Mouse (Mus musculus): ENCODE measurements at regions not wholly inside any gene's neighbourhood (a gene's known extent, or its start where the extent isn't known, plus 50 kb on each side); places are given as distances from the start of the nearest gene placed in this dataset.
A peak's percentile ranks its signal among the peaks of the same experiment; 100 is the strongest.

- Histone ChIP-seq H3K9me3 (no peaks in the 10 kb centered on the region), H3K4me2 (replicated peaks) (no peak overlapping the region), H3K4me3 (no peak overlapping the region), H3K9ac (replicated peaks) (no peak overlapping the region), H3K27ac (replicated peaks) (no peak overlapping the region), H3K4me1 (no peaks in the 10 kb centered on the region), H3K36me3 (no peaks in the 10 kb centered on the region), H3K27me3 (no peaks in the 10 kb centered on the region)
- ATAC-seq (replicated peaks), result no peak
- WGBS, result 83% methylated on average over 10 of the region's 10 CpGs
These were observed 301.9 kb downstream of the Fut8 start for GRCm38 (mm10) chr12:77539661-77540431.

GRCm38 (mm10) chr12:77541051-77541765, 303.3 kb downstream of the Fut8 start:
- Histone ChIP-seq H3K4me1 (no peaks in the 10 kb centered on the region), H3K4me2 (replicated peaks) (no peak overlapping the region), H3K9ac (replicated peaks) (no peak overlapping the region), H3K27me3 (no peaks in the 10 kb centered on the region), H3K9me3 (no peaks in the 10 kb centered on the region), H3K36me3 (no peaks in the 10 kb centered on the region), H3K4me3 (no peak overlapping the region), H3K27ac (replicated peaks) (no peak overlapping the region)
- no peak for ATAC-seq (replicated peaks)
- WGBS, result 85% methylated on average over 10 of the region's 10 CpGs

- H3K4me1 ChIP-seq, result no peaks in the 10 kb centered on the region
- WGBS, result 88% methylated on average over 4 of the region's 4 CpGs
- H3K9ac ChIP-seq (replicated peaks), result no peak overlapping the region
- H3K4me2 ChIP-seq (replicated peaks), result no peak overlapping the region
- no peaks in the 10 kb centered on the region for H3K36me3 ChIP-seq
- ATAC-seq (replicated peaks), result no peak
- no peaks in the 10 kb centered on the region for H3K9me3 ChIP-seq
- no peak overlapping the region for H3K27ac ChIP-seq (replicated peaks)
- no peak overlapping the region for H3K4me3 ChIP-seq
- no peaks in the 10 kb centered on the region for H3K27me3 ChIP-seq
These were observed 303.9 kb downstream of the Fut8 start for GRCm38 (mm10) chr12:77541826-77542225.

- no peaks in the 10 kb centered on the region for H3K36me3 ChIP-seq
- no peaks in the 10 kb centered on the region for H3K27me3 ChIP-seq
- no peak overlapping the region for H3K27ac ChIP-seq (replicated peaks)
- no peak for ATAC-seq (replicated peaks)
- H3K9me3 ChIP-seq, result no peaks in the 10 kb centered on the region
- no peak overlapping the region for H3K9ac ChIP-seq (replicated peaks)
- H3K4me3 ChIP-seq, result no peak overlapping the region
- H3K4me1 ChIP-seq, result no peaks in the 10 kb centered on the region
- WGBS, result 89% methylated on average over 6 of the region's 6 CpGs
- no peak overlapping the region for H3K4me2 ChIP-seq (replicated peaks)
These were observed 305.7 kb downstream of the Fut8 start for GRCm38 (mm10) chr12:77543651-77544050.

- Histone ChIP-seq H3K27ac (replicated peaks) (no peak overlapping the region), H3K27me3 (no peaks in the 10 kb centered on the region), H3K4me1 (no peaks in the 10 kb centered on the region), H3K4me3 (no peak overlapping the region), H3K9me3 (no peaks in the 10 kb centered on the region), H3K4me2 (replicated peaks) (no peak overlapping the region), H3K9ac (replicated peaks) (no peak overlapping the region), H3K36me3 (no peaks in the 10 kb centered on the region)
- WGBS, result 55% methylated on average over 2 of the region's 2 CpGs
- no peak for ATAC-seq (replicated peaks)
These were observed 308.2 kb downstream of the Fut8 start for GRCm38 (mm10) chr12:77546165-77546564.

GRCm38 (mm10) chr12:77568286-77568685, 330.4 kb downstream of the Fut8 start:
- Histone ChIP-seq H3K27me3 (no peaks in the 10 kb centered on the region), H3K4me3 (no peak overlapping the region), H3K9me3 (no peaks in the 10 kb centered on the region), H3K9ac (replicated peaks) (no peak overlapping the region), H3K27ac (replicated peaks) (no peak overlapping the region), H3K4me1 (no peaks in the 10 kb centered on the region), H3K4me2 (replicated peaks) (no peak overlapping the region), H3K36me3 (no peaks in the 10 kb centered on the region)
- 11% methylated on average over 3 of the region's 3 CpGs for WGBS
- peak; percentile 83 for ATAC-seq (replicated peaks)

GRCm38 (mm10) chr12:77570501-77570900, 332.6 kb downstream of the Fut8 start:
- no peaks in the 10 kb centered on the region for H3K9me3 ChIP-seq
- no peak overlapping the region for H3K27ac ChIP-seq (replicated peaks)
- no peak for ATAC-seq (replicated peaks)
- no peak overlapping the region for H3K4me3 ChIP-seq
- H3K4me1 ChIP-seq, result no peaks in the 10 kb centered on the region
- no peaks in the 10 kb centered on the region for H3K36me3 ChIP-seq
- 83% methylated on average over 3 of the region's 3 CpGs for WGBS
- no peak overlapping the region for H3K9ac ChIP-seq (replicated peaks)
- no peaks in the 10 kb centered on the region for H3K27me3 ChIP-seq
- H3K4me2 ChIP-seq (replicated peaks), result no peak overlapping the region

GRCm38 (mm10) chr12:77571071-77571470, 333.1 kb downstream of the Fut8 start:
- Histone ChIP-seq H3K27me3 (no peaks in the 10 kb centered on the region), H3K36me3 (no peaks in the 10 kb centered on the region), H3K9ac (replicated peaks) (no peak overlapping the region), H3K4me2 (replicated peaks) (no peak overlapping the region), H3K4me1 (no peaks in the 10 kb centered on the region), H3K9me3 (no peaks in the 10 kb centered on the region), H3K4me3 (no peak overlapping the region), H3K27ac (replicated peaks) (no peak overlapping the region)
- ATAC-seq (replicated peaks), result no peak
- 60% methylated on average over 5 of the region's 5 CpGs for WGBS

GRCm38 (mm10) chr12:77575046-77575445, 337.1 kb downstream of the Fut8 start:
- ATAC-seq (replicated peaks), result no peak
- H3K9ac ChIP-seq (replicated peaks), result no peak overlapping the region
- H3K9me3 ChIP-seq, result no peaks in the 10 kb centered on the region
- no peaks in the 10 kb centered on the region for H3K36me3 ChIP-seq
- no peak overlapping the region for H3K4me2 ChIP-seq (replicated peaks)
- H3K27ac ChIP-seq (replicated peaks), result no peak overlapping the region
- H3K4me3 ChIP-seq, result no peak overlapping the region
- no peaks in the 10 kb centered on the region for H3K4me1 ChIP-seq
- no peaks in the 10 kb centered on the region for H3K27me3 ChIP-seq
- WGBS, result 73% methylated on average over 3 of the region's 3 CpGs

GRCm38 (mm10) chr12:77588297-77588696, 350.4 kb downstream of the Fut8 start:
- Histone ChIP-seq H3K9ac (replicated peaks) (no peak overlapping the region), H3K4me1 (no peaks in the 10 kb centered on the region), H3K27me3 (no peaks in the 10 kb centered on the region), H3K9me3 (no peaks in the 10 kb centered on the region), H3K27ac (replicated peaks) (no peak overlapping the region), H3K4me3 (no peak overlapping the region), H3K4me2 (replicated peaks) (no peak overlapping the region), H3K36me3 (no peaks in the 10 kb centered on the region)
- 13% methylated on average over 2 of the region's 2 CpGs for WGBS
- ATAC-seq (replicated peaks), result no peak

GRCm38 (mm10) chr12:77589416-77589815, 351.5 kb downstream of the Fut8 start:
- Histone ChIP-seq H3K36me3 (no peaks in the 10 kb centered on the region), H3K4me3 (no peak overlapping the region), H3K4me1 (no peaks in the 10 kb centered on the region), H3K9ac (replicated peaks) (no peak overlapping the region), H3K27me3 (no peaks in the 10 kb centered on the region), H3K9me3 (no peaks in the 10 kb centered on the region), H3K4me2 (replicated peaks) (no peak overlapping the region), H3K27ac (replicated peaks) (no peak overlapping the region)
- 60% methylated on average over 5 of the region's 5 CpGs for WGBS
- ATAC-seq (replicated peaks), result no peak

GRCm38 (mm10) chr12:77594092-77594491, 356.2 kb downstream of the Fut8 start:
- H3K9ac ChIP-seq (replicated peaks), result no peak overlapping the region
- peaks cover 14% of the 10 kb centered on the region for H3K4me1 ChIP-seq
- H3K9me3 ChIP-seq, result no peaks in the 10 kb centered on the region
- ATAC-seq (replicated peaks), result no peak
- no peak overlapping the region for H3K4me3 ChIP-seq
- no peaks in the 10 kb centered on the region for H3K36me3 ChIP-seq
- H3K27me3 ChIP-seq, result no peaks in the 10 kb centered on the region
- WGBS, result 88% methylated on average over 1 of the region's 1 CpGs
- H3K4me2 ChIP-seq (replicated peaks), result no peak overlapping the region
- H3K27ac ChIP-seq (replicated peaks), result no peak overlapping the region
